Mouse (Mus musculus): ENCODE data around the gene Alg14. TPM values are rescaled to one million over a fixed set of nuclear protein-coding genes. Genes with fewer than 3 reads are reported as not detected.

Gene Alg14
- total RNA-seq, 2 experiments from 2014 or later: 7.5 to 7.7 TPM

DNA sequence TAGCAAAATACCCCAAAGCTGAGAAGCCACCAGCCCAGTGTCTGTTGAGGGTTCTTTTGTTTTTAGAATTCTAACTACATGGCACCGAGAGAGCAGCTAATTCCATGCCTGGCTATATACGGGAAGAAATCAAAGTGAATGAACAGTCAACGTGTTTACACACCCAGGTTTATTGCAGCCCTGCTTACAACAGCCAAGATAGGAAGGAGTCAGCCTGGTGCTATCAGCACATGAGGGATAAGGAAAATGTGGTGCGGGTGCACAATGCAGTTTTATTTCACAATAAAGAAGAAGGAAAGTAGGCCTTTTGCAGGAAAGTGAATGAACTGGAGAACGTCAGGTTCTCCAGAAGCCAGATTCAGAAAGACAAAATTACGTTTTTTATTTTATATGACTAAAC is 119.9 kb downstream of the Alg14 start:
- DNase-seq: no peak
- H3K27ac ChIP-seq: no peak overlapping the region
- intact Hi-C loops (cut with DNase I): no loop called here
- no peak for TF ChIP-seq CTCF (IDR thresholded peaks at IDR 0.05)
- H3K4me3 ChIP-seq: no peak overlapping the region

Other genes starting within 250 kb of the Alg14 start
- gene Rwdd3, start 120.1 kb upstream of the Alg14 start, total RNA-seq (2021): 1 to 10 TPM; 2.0 to 2.5 TPM
- 10 to 100 TPM; 44.5 to 47.4 TPM for gene Tmem56, start 8.7 kb upstream of the Alg14 start, total RNA-seq (2021)
- gene Cnn3, start 134.7 kb downstream of the Alg14 start, total RNA-seq (2021): 10 to 100 TPM; 16.5 to 28.2 TPM
- not detected for gene Slc44a3, start 240.6 kb downstream of the Alg14 start, total RNA-seq (2021)